Mouse (Mus musculus) thymus, adult 2 months (tissue): ENCODE data around the gene Tmem181a. TPM values are rescaled to one million over a fixed set of nuclear protein-coding genes. Genes with fewer than 3 reads are reported as not detected.
"Not testable (repeated sequence)": the region's sequence is repeated elsewhere in the genome, so short reads cannot be mapped to it uniquely, and the experiment has no call there.

Source experiments
- DNase-seq: peaks from one replicate; pipeline ENCODE4 v3.0.0; 2021
- H3K27ac ChIP-seq: fragments of 200-500 bp; 2 replicates; pipeline ENCODE4 v1.5.1; 2012; ENCODE audit warnings: low read length, control low read depth; ENCODE audit not compliant: control insufficient read depth, insufficient read depth
- H3K27me3 ChIP-seq: fragments of 200-500 bp; 2 replicates; pipeline ENCODE4 v1.6.1; 2012; ENCODE audit warnings: mild to moderate bottlenecking, low read length, moderate library complexity, mixed read lengths; ENCODE audit not compliant: control insufficient read depth, insufficient read depth
- H3K36me3 ChIP-seq: fragments of 200-500 bp; 2 replicates; pipeline ENCODE4 v1.6.1; 2012; ENCODE audit warnings: mild to moderate bottlenecking, low read length, moderate library complexity; ENCODE audit not compliant: control insufficient read depth, insufficient read depth
- H3K4me1 ChIP-seq: fragments of 200-500 bp; replicated peaks from 2 replicates; pipeline ENCODE4 v1.6.1; 2012; ENCODE audit warnings: low read length; ENCODE audit not compliant: control insufficient read depth, insufficient read depth
- H3K4me3 ChIP-seq: fragments of 200-500 bp; 2 replicates; pipeline ENCODE4 v1.5.1; 2012; ENCODE audit warnings: mild to moderate bottlenecking, low read length, control low read depth, moderate library complexity; ENCODE audit not compliant: control insufficient read depth, insufficient read depth
- WGBS: fragments of 180-500 bp; shearing (Covaris S2); methylation state at CpG from one replicate; pipeline ENCODE4 v1.1.7; 2018; 5-methylcytosine and 5-hydroxymethylcytosine counted together
- polyA plus RNA-seq: library from polyadenylated mRNA; depleted of rRNA; stranded (reverse); fragments of >200 nt; gene quantifications from 2 replicates; pipeline ENCODE4 v1.2.3, GENCODE M21; 2012

Gene Tmem181a
- polyA plus RNA-seq, 1 experiment = 13.8 TPM

- H3K27me3 ChIP-seq, H3K36me3 ChIP-seq, DNase-seq, H3K4me1 ChIP-seq, H3K27ac ChIP-seq, H3K4me3 ChIP-seq: not testable (repeated sequence)
- 96% methylated on average over 6 of the region's 6 CpGs for WGBS
These were observed 18.0 kb downstream of the Tmem181a start for GRCm38 (mm10) chr17:6274693-6275092.

DNA sequence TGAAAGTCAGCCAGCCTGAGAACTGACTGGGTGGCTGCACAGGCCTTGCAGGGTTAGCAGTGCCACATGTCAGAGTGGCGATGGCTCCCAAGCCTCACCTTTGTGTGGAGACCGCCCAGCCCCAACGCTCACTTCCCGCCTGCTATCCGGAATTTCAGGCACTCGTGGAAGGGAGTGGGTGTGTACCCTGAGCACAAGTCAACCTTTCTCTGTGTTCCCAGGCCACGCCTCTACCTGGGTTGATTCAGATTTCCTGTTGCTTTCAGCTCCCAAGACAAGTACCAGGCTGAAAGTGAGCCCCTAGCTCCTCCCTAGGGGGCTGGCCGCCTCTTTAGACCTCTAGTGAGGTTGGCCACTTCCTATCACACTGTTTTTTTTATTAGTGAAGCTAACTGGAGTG lies 22.5 kb downstream of the Tmem181a start:
- DNase-seq, H3K4me1 ChIP-seq, H3K27ac ChIP-seq, H3K27me3 ChIP-seq, H3K36me3 ChIP-seq, H3K4me3 ChIP-seq: not testable (repeated sequence)
- WGBS = 64% methylated on average over 8 of the region's 8 CpGs

DNA sequence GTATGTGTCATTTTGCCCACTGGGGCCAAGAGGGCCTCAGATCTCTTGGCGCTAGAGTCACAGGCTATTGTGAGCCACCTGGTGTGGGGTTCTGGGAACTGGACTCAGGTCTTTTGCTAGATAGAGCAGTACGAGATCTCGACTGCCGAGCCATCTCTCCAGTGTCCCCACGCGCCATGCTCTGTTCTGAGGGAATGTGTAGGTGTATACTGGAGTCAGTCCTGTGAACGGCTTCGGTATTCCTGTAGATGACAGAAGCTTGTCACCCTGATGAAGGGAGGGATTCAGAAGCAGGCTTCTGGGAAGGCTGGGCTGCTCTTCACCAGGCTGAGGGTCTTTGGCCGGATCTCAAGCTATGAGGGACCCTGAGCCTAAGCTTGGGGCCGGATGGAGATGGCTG lies 23.1 kb downstream of the Tmem181a start:
- not testable (repeated sequence) for H3K36me3 ChIP-seq, H3K27ac ChIP-seq, H3K4me3 ChIP-seq, H3K27me3 ChIP-seq, H3K4me1 ChIP-seq, DNase-seq
- 98% methylated on average over 10 of the region's 10 CpGs for WGBS

- H3K27me3 ChIP-seq, H3K27ac ChIP-seq, H3K4me3 ChIP-seq, H3K36me3 ChIP-seq, DNase-seq, H3K4me1 ChIP-seq: not testable (repeated sequence)
- 99% methylated on average over 19 of the region's 19 CpGs for WGBS
These were observed 23.9 kb downstream of the Tmem181a start for GRCm38 (mm10) chr17:6280513-6280912.

DNA sequence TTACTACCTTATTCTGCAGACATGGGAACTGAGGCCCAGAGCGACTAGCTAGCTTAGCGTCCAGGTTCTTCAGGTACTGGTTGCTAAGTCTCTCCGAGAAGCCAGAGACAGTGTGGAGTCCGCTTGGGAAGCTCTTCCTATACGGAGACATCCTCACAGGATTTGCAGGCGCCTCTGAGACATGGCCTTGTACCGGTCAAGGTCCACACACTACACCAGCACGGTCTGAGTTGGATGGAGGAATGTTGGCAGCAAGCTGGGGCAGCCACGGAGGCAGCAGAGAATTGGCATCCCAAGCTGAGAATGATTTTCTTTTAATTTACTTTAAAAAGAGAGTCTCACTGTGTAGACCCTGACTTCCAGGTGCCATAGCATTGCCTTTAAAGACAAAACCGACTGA lies 26.5 kb downstream of the Tmem181a start:
- H3K27me3 ChIP-seq, H3K27ac ChIP-seq, DNase-seq, H3K36me3 ChIP-seq, H3K4me1 ChIP-seq, H3K4me3 ChIP-seq: not testable (repeated sequence)
- 97% methylated on average over 7 of the region's 10 CpGs for WGBS

GRCm38 (mm10) chr17:6286169-6286568 lies 29.5 kb downstream of the Tmem181a start:
- not testable (repeated sequence) for H3K4me3 ChIP-seq, H3K27me3 ChIP-seq, DNase-seq, H3K36me3 ChIP-seq, H3K4me1 ChIP-seq, H3K27ac ChIP-seq
- 99% methylated on average over 5 of the region's 5 CpGs for WGBS

DNA sequence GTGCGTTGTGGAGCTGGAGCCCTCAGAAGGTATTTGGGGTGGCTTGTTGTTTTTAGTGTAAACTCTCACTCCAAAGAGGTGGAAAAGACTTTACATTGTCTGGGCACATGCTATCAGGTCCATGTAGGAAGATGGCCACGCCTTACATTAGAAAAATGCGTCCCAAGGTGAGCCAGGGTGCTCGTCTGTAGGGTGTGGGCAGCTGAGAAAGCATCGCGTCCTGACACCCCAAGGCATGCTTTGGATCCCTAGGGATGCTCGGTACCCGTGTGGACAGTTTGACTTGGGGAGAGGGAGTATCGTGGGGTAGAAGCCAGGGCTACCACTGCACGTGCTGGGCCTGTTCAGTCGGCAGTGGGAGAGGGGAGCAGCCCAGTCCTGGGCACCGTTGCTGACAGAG lies 32.4 kb downstream of the Tmem181a start:
- 97% methylated on average over 12 of the region's 12 CpGs for WGBS
- H3K4me1 ChIP-seq, DNase-seq, H3K27me3 ChIP-seq, H3K36me3 ChIP-seq, H3K4me3 ChIP-seq, H3K27ac ChIP-seq: not testable (repeated sequence)

GRCm38 (mm10) chr17:6293882-6294281 lies 37.2 kb downstream of the Tmem181a start:
- not testable (repeated sequence) for H3K36me3 ChIP-seq, H3K4me3 ChIP-seq, H3K27ac ChIP-seq, H3K4me1 ChIP-seq, H3K27me3 ChIP-seq, DNase-seq
- no CpG with 5 or more reads among the region's 5 CpGs for WGBS

- H3K36me3 ChIP-seq, H3K27me3 ChIP-seq, DNase-seq, H3K4me1 ChIP-seq, H3K27ac ChIP-seq, H3K4me3 ChIP-seq: not testable (repeated sequence)
- WGBS = 97% methylated on average over 9 of the region's 15 CpGs
These were observed 40.6 kb downstream of the Tmem181a start for GRCm38 (mm10) chr17:6297060-6297795.

DNA sequence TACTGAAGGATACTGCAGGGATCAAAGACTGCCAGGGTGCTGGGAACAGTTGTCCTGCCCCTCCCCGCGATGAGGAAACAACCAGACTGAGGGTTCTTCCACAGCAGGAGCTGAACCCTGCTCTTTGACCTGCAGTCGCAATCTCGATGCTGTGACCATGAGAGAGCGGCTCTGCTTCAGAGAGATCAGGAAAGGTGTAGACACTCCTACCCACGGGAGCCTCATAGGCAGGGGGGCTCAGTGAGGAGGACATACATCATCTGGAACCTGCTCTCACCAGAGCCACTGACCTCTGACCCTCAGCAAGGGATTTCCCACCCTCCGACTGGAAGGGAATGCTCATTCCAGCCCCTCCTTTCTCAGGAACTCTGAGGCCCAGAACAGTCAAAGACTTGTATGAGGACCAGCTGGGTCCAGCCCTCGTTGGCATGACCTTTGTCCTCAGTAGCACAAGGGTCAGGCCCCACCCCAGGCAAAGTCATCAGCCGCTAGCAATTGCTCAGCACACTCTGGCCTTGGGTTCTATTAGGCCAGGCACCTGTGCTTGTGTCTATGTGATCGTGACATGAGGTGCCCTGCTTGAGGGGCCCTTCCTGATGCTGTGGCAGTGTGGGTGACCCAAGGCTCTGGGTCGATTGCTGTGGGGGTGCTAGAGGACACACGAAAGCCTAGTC lies 43.7 kb downstream of the Tmem181a start:
- not testable (repeated sequence) for H3K4me1 ChIP-seq, H3K27me3 ChIP-seq, H3K4me3 ChIP-seq, H3K27ac ChIP-seq, H3K36me3 ChIP-seq, DNase-seq
- 89% methylated on average over 7 of the region's 12 CpGs for WGBS

- H3K4me1 ChIP-seq, DNase-seq, H3K27me3 ChIP-seq, H3K27ac ChIP-seq, H3K4me3 ChIP-seq, H3K36me3 ChIP-seq: not testable (repeated sequence)
- WGBS = 97% methylated on average over 5 of the region's 6 CpGs
These were observed 48.2 kb downstream of the Tmem181a start for GRCm38 (mm10) chr17:6304891-6305290.
